Mouse (Mus musculus) heart, embryonic 13.5 days (tissue): ENCODE data around the gene Cep97. TPM values are rescaled to one million over a fixed set of nuclear protein-coding genes. Genes with fewer than 3 reads are reported as not detected.

Experiments used
- ATAC-seq: fragments of 200-750 bp; cut with Nextera tagmentation; 2 replicates; pipeline ENCODE4 v1.8.0; 2017; ENCODE audit warnings: moderate TSS enrichment; ENCODE audit not compliant: insufficient number of reproducible peaks, low FRiP score, low TSS enrichment; ENCODE audit errors: extremely low read depth
- H3K27ac ChIP-seq: fragments of 300-500 bp; sonication (generic); replicated peaks from 2 replicates; pipeline ENCODE4 v1.5.1; 2015; ENCODE audit warnings: moderate library complexity, mild to moderate bottlenecking, inconsistent platforms
- H3K27me3 ChIP-seq: fragments of 300-500 bp; sonication (generic); replicated peaks from 2 replicates; pipeline ENCODE4 v1.6.1; 2015; ENCODE audit warnings: mild to moderate bottlenecking, inconsistent platforms
- H3K36me3 ChIP-seq: fragments of 300-500 bp; sonication (generic); 2 replicates; pipeline ENCODE4 v1.6.1; 2015; ENCODE audit warnings: mild to moderate bottlenecking, inconsistent platforms
- H3K4me1 ChIP-seq: fragments of 300-500 bp; sonication (generic); 2 replicates; pipeline ENCODE4 v1.6.1; 2015; ENCODE audit warnings: inconsistent platforms
- H3K4me2 ChIP-seq: fragments of 300-500 bp; sonication (generic); 2 replicates; pipeline ENCODE4 v1.6.1; 2015; ENCODE audit warnings: inconsistent platforms, mild to moderate bottlenecking, moderate library complexity
- H3K4me3 ChIP-seq: fragments of 300-500 bp; sonication (generic); 2 replicates; pipeline ENCODE4 v1.5.1; 2015; ENCODE audit warnings: moderate library complexity, mild to moderate bottlenecking, inconsistent platforms
- H3K9ac ChIP-seq: fragments of 300-500 bp; sonication (generic); 2 replicates; pipeline ENCODE4 v1.6.1; 2015; ENCODE audit warnings: inconsistent platforms, mild to moderate bottlenecking, moderate library complexity
- H3K9me3 ChIP-seq: fragments of 300-500 bp; sonication (generic); 2 replicates; pipeline ENCODE4 v1.6.1; 2016; ENCODE audit warnings: inconsistent platforms
- WGBS: fragments of 180-500 bp; shearing (Covaris S2); methylation state at CpG from one replicate; pipeline ENCODE4 v1.1.7; 2015; ENCODE audit warnings: mixed read lengths; 5-methylcytosine and 5-hydroxymethylcytosine counted together
- polyA plus RNA-seq: library from polyadenylated mRNA; unstranded; fragments of >200 nt; fragmentation: Nextera tagmentation; extraction: Ambion mirVana; gene quantifications from 2 replicates; pipeline ENCODE4 v1.2.1, GENCODE M21; 2015

Cep97 gene
- polyA plus RNA-seq, 1 experiment from 2014 or later, result 7.5 TPM

DNA sequence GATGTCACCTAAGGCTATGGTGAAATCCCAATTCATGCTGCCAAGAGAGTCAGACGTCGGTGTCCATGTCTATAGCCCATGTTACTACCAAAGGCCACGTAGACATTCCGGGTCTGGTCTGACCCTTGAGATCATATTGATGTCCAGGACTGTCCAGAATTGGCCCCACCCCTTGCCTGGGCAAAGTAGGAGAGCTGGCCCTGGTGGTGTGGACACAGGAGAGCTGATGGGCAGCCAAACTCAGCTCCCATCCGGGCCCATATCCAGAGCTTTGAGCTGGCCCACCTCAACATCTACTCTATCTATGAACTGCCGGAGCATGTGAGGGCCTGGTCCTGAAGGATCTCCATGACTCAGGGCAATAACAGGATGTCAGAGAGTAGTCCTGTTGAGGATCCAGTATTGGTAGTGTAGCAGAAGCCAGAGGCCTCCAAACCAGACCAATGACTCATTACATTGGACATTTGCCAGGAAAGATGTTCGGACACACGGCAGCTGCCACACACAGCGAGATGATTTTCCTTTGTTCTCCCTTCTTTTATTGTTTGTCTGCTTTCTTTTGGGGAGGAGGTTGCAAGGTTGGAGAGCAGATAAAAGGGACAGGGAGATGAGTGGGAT is 36.2 kb downstream of the Cep97 start:
- 53% methylated on average over 9 of the region's 9 CpGs for WGBS
- Histone ChIP-seq H3K4me1 (peaks cover 27% of the 10 kb centered on the region), H3K27me3 (no peaks in the 10 kb centered on the region), H3K9me3 (no peaks in the 10 kb centered on the region), H3K27ac (0 out of 2 replicates have a peak overlapping the region, but pooled peaks have one; percentile 12), H3K4me2 (no peak overlapping the region), H3K4me3 (no peak overlapping the region), H3K9ac (no peak overlapping the region), H3K36me3 (peaks cover 4% of the 10 kb centered on the region)
- ATAC-seq, result no peak

DNA sequence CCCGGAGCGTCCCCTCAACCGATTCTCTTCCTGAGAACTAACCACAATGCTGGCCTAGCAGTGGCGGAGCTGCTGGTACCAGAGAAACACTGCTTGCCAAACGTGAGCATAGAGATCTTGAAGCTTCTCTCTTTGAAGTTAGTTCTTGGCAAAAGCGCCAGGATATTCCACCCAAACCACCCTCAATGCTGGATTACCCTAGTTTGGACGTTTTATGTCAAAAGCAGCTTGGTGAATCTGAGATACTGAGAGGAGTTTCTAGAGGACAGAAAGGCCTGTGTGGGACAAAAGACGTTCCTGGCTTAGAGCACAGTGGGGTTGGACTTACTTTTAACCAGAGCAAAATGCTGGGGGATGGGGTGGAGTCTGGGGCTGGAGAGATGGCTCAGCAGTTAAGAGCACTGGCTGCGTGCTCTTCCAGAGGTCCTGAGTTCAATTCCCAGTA is 39.0 kb downstream of the Cep97 start:
- H3K9me3 ChIP-seq, result no peaks in the 10 kb centered on the region
- peak overlapping the region; percentile 82 for H3K4me2 ChIP-seq
- H3K4me3 ChIP-seq, result peak overlapping the region; percentile 82
- peak overlapping the region; percentile 73 for H3K27ac ChIP-seq
- H3K4me1 ChIP-seq, result peaks cover 36% of the 10 kb centered on the region
- H3K27me3 ChIP-seq, result no peaks in the 10 kb centered on the region
- H3K9ac ChIP-seq, result peak overlapping the region; percentile 81
- WGBS, result 5% methylated on average over 9 of the region's 9 CpGs
- no peak for ATAC-seq
- no peaks in the 10 kb centered on the region for H3K36me3 ChIP-seq

DNA sequence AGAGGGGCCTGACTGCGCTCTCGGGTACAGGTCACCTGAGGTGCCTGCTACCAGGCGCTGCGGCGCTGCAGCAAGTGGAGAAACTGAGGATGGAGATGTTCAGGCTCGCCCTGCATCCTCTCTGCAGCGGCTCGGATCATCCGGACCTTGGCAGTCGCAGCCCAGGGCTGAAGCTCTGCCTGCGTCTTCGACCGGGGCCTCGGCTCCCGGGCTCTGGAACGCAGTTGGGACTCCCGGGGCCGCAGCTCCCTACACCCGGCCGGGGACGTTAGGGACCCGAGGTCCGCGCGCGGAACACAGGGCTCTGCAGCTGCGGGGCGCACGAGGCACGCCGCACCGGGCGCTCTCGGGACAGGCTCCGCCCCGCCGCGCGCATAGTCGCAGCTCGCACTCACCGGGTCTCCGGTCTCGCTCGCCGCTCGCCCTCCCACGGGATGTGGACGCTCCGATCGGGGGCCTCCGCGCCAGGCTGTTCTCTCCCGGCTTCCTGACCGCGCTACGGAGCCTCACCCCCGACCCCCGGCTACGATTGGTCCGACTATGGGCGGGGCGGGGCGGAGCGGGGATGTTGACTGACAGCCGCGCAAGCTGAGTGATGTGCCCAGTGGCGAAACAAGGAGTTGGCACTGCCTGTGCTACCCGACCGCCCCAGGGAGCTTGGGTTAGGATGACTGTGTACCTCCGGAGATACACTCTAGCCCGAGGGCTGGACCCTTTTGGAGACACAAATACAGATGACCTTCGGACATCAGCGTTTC is 39.6 kb downstream of the Cep97 start, which contains the start of gene Nxpe3:
Gene Nxpe3, minus strand, starts transcription at position 393 of the 758 bp plus-strand sequence.
- Histone ChIP-seq H3K27me3 (no peaks in the 10 kb centered on the region), H3K9ac (peak within 1 kb of the TSS; percentile 81), H3K4me2 (peak within 1 kb of the TSS; percentile 82), H3K4me1 (peaks cover 36% of the 10 kb centered on the region), H3K4me3 (peak within 1 kb of the TSS; percentile 82), H3K27ac (peak within 1 kb of the TSS; percentile 73), H3K9me3 (no peaks in the 10 kb centered on the region), H3K36me3 (no peaks in the 10 kb centered on the region)
- WGBS, result under 1% methylated on average over 74 of the region's 74 CpGs
- peak; percentile 77 for ATAC-seq

DNA sequence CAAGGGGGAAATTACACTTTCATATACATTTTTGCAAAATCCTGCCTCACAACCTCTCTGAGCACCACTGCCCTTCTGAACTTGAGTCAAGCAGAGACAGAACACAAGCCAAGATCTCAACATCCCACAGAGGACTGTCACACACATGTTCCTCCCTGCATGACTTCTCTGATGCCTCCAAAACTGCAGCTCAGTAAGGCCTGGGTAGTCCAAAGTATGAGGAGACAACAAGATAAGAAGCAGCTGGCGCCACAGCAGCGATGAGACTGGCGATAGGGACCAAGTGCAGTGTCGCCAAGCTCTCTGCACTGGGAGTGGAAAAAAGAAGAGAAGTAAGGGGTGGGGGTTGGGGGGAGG is 40.1 kb downstream of the Cep97 start:
- H3K9me3 ChIP-seq, result no peaks in the 10 kb centered on the region
- H3K27me3 ChIP-seq, result no peaks in the 10 kb centered on the region
- peak overlapping the region; percentile 81 for H3K9ac ChIP-seq
- H3K4me3 ChIP-seq, result peak overlapping the region; percentile 82
- H3K4me1 ChIP-seq, result peaks cover 36% of the 10 kb centered on the region
- peaks cover 3% of the 10 kb centered on the region for H3K36me3 ChIP-seq
- peak overlapping the region; percentile 82 for H3K4me2 ChIP-seq
- no peak for ATAC-seq
- no peak overlapping the region; the same call in 1 of the 2 replicates for H3K27ac ChIP-seq
- WGBS, result 0% methylated on average over 4 of the region's 4 CpGs

DNA sequence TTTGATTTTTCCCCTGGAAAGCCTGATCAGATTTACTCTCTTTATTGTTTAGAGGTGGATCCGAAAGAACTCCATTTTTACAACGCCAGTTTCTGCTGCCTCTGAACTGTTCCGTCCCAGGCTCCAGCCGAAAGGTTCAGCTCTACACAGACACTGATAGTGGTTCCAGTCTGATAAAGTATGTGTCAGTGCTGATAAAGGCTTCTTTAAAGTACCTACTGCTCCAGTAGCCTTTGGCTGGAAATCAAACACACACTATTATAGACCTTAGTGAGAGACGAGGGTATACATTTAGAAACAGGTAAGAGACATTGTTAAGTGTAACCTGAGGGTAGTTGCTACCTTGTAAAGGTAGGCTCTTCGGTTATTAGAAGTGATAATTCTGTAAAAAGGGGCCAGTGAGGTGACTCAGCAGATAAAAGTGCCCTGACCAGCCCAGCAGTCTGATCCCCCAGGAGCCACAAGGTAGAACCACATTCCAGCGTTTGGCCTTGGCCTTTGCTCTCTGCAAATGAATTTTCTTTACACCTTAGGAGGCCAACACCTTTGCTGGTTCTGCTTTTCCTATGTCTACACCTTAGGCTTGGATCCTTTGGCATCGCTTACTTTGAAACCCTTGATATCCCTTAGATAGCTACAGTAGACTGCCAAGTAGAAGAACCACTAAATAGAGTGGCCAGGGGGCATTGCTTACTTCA is 41.1 kb downstream of the Cep97 start:
- Histone ChIP-seq H3K9ac (no peak overlapping the region), H3K36me3 (peaks cover 4% of the 10 kb centered on the region), H3K4me1 (peaks cover 33% of the 10 kb centered on the region), H3K9me3 (no peaks in the 10 kb centered on the region), H3K4me2 (peak overlapping the region; percentile 82), H3K27ac (no peak overlapping the region), H3K4me3 (no peak overlapping the region), H3K27me3 (no peaks in the 10 kb centered on the region)
- ATAC-seq, result no peak
- WGBS, result 31% methylated on average over 8 of the region's 8 CpGs

DNA sequence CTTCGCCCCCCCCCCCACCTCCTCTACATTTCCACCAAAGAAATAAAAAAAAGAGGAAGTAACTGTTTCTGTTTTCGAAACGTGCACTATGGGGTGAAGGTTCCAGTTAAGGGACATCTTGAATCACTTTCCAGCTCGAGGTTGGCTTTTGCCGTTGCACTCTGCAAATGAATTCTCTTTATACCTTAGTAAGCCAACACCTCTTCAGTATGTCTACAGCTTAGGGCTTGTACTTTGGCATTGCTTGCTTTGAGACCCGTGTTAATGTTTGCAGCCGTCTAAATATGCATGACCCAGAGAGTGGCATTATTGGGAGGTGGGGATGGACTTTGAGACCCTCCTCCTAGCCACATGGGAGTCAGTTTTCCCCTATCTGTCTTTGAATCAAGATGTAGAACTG is 42.2 kb downstream of the Cep97 start:
- Histone ChIP-seq H3K4me3 (no peak overlapping the region), H3K4me2 (no peak overlapping the region), H3K36me3 (peaks cover 4% of the 10 kb centered on the region), H3K27me3 (no peaks in the 10 kb centered on the region), H3K27ac (no peak overlapping the region), H3K9ac (no peak overlapping the region), H3K4me1 (peaks cover 31% of the 10 kb centered on the region), H3K9me3 (no peaks in the 10 kb centered on the region)
- ATAC-seq, result no peak
- WGBS, result 69% methylated on average over 6 of the region's 7 CpGs

DNA sequence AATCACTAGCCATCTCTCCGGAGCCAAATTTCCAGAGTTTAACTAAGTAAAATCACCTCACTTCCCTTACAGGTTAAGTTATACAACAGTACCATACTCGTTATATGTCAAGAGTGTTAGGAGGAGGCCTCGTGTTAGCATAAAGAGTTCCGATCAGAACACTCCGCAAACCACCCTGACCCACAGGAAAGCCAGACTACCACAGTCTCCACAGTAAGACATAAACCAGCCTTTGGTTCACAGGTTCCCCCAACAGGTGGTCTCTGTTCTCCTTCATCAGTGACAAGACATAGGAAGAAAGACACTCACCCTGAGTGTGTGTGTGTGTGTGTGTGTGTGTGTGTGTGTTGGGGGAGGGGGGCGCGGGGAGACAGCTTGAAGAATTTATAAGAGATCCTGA is 43.3 kb downstream of the Cep97 start:
- ATAC-seq, result no peak
- WGBS, result 93% methylated on average over 7 of the region's 7 CpGs
- H3K27me3 ChIP-seq, result no peaks in the 10 kb centered on the region
- H3K9me3 ChIP-seq, result no peaks in the 10 kb centered on the region
- peaks cover 31% of the 10 kb centered on the region for H3K4me1 ChIP-seq
- no peak overlapping the region for H3K4me2 ChIP-seq
- H3K9ac ChIP-seq, result no peak overlapping the region
- peaks cover 4% of the 10 kb centered on the region for H3K36me3 ChIP-seq
- no peak overlapping the region for H3K4me3 ChIP-seq
- no peak overlapping the region for H3K27ac ChIP-seq

DNA sequence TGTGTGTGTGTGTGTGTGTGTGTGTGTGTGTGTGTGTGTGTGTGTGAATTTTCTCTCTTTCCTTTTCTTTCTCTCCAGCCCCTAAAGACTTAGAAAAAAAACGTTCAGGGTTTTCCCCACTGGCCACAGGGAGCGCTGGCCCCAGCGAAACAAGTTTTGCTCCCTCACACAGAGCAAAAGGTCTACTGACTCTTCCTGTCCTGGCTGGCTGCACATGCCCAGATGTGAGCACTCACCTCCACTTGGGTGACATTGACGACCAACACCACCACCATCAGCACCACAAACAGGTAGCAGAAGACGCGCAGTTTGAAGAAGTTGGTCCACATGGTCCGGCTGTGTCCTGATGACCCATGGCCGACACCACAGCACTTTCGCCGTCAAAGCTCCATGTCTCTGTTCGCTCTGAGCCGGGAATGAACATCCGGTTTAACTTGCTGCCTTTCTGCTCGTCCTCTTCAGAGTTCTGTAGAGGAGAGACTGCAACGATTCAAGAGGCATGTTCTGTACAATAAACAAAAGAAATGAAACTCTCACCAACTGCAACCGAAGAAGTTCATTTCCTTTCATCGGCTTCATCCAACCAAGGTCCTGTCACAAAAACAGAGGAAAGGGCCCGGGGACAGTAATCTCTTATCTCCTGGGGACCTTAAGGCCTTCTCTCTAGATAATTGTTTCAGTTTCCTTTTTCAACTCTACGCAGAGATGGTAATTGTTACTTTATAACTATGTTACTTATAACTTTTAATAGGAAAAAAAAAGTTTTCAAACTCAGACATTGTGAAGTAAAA is 44.1 kb downstream of the Cep97 start:
- Histone ChIP-seq H3K4me3 (no peak overlapping the region), H3K27ac (no peak overlapping the region), H3K27me3 (no peaks in the 10 kb centered on the region), H3K4me1 (peaks cover 27% of the 10 kb centered on the region), H3K4me2 (no peak overlapping the region; the same call in 1 of the 2 replicates), H3K9me3 (no peaks in the 10 kb centered on the region), H3K9ac (no peak overlapping the region), H3K36me3 (peaks cover 4% of the 10 kb centered on the region)
- no peak for ATAC-seq
- WGBS, result 72% methylated on average over 19 of the region's 19 CpGs

DNA sequence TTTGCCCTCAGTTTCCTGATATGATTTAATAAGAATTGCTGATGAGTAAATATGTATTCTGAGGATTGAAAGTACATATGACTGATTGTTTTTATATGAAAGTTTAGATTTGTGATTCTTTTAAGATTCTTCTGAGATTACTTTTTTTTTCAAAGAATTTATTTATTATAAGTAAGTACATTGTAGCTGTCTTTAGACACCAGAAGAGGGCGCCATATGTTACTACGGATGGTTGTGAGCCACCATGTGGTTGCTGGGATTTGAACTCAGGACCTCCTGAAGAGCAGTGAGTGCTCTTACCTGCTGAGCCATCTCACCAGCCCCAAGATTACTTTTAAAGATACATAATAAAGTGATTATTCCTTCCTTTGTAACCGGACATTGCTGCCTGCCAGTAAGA is 45.2 kb downstream of the Cep97 start:
- H3K4me1 ChIP-seq, result peaks cover 23% of the 10 kb centered on the region
- peaks cover 9% of the 10 kb centered on the region for H3K36me3 ChIP-seq
- no peak overlapping the region for H3K4me2 ChIP-seq
- H3K27ac ChIP-seq, result no peak overlapping the region
- H3K27me3 ChIP-seq, result no peaks in the 10 kb centered on the region
- WGBS, result 91% methylated on average over 3 of the region's 3 CpGs
- H3K4me3 ChIP-seq, result no peak overlapping the region
- H3K9ac ChIP-seq, result no peak overlapping the region
- ATAC-seq, result no peak
- no peaks in the 10 kb centered on the region for H3K9me3 ChIP-seq

DNA sequence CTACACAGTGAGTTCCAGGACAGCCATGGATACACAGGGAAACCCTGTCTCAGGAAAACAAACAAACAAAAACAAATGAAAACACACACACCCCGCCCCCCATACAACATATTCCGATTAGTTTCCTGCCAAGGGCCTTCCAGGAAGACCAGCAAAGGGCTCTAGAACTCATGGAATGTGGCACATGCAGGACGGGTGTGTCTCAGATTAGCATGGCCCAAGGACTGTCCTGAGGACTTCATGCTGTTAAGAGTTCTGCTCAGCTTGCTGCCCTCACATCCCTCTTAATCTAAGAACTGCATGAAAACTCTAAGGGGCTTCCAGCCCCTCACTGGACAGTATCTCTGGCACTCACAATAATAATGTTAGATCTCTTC is 46.1 kb downstream of the Cep97 start:
- Histone ChIP-seq H3K27ac (no peak overlapping the region), H3K4me3 (no peak overlapping the region), H3K9ac (no peak overlapping the region), H3K4me1 (peaks cover 14% of the 10 kb centered on the region), H3K36me3 (peaks cover 9% of the 10 kb centered on the region), H3K4me2 (no peak overlapping the region), H3K9me3 (no peaks in the 10 kb centered on the region), H3K27me3 (no peaks in the 10 kb centered on the region)
- ATAC-seq, result no peak
- WGBS, result 57% methylated on average over 3 of the region's 3 CpGs
